Mouse (Mus musculus): ENCODE data around the gene Mapk7. TPM values are rescaled to one million over a fixed set of nuclear protein-coding genes. Genes with fewer than 3 reads are reported as not detected.

Mapk7 gene
- polyA plus RNA-seq, 1 experiment from 2014 or later: 63.6 TPM

DNA sequence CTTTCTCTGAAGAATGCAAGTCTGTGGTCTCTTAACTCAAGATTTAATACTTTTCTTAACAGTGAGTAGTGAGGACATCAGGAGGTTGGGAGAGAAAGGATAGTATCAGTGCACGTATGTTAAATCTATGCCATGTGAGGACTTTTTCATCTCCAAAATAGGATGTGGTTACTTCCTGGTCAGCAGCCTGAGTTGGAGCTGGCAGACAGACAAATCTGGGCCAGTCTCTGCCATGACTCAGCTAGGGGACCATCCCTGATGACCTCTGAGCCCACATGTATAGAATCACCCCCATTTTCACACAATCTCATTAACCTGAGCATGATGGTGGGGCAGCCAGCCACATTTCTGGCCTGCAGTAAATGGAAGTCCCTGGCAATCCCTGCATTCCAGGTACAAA, 23.8 kb upstream of the Mapk7 start:
- H3K4me3 ChIP-seq (replicated peaks): no peak overlapping the region
- H3K4me1 ChIP-seq: no peaks in the 10 kb centered on the region
- H3K9me3 ChIP-seq (replicated peaks): no peaks in the 10 kb centered on the region
- H3K9ac ChIP-seq: no peak overlapping the region
- H3K4me2 ChIP-seq: no peak overlapping the region
- no peaks in the 10 kb centered on the region for H3K27me3 ChIP-seq
- no peak overlapping the region for H3K27ac ChIP-seq
- 93% methylated on average over 1 of the region's 1 CpGs for WGBS
- H3K36me3 ChIP-seq: peaks cover 86% of the 10 kb centered on the region
- ATAC-seq (replicated peaks; ENCODE audit: low FRiP score): no peak

DNA sequence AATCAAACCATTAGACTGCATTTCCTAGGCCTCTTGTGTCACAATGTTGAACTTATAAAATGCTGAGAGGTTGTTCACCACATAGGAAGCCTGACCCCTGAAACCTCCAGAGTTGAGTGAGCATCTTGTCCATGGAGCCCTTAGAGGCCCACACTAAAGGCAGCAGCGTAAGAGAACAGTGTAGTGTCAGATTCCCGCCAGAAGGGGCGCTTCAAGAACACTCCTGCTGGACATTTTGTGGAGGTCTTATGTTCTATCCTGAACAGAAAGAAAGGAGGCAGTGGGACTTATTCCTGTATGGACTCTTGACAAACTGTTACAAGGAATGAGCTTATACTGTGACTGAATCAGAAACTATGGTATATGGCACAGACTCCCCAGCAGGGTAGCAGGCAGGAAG, 20.7 kb upstream of the Mapk7 start:
- ATAC-seq (replicated peaks; ENCODE audit: low FRiP score): no peak
- Histone ChIP-seq H3K36me3 (peaks cover 78% of the 10 kb centered on the region), H3K9me3 (replicated peaks) (no peaks in the 10 kb centered on the region), H3K27ac (no peak overlapping the region), H3K27me3 (no peaks in the 10 kb centered on the region), H3K4me3 (replicated peaks) (no peak overlapping the region), H3K4me2 (no peak overlapping the region), H3K9ac (no peak overlapping the region), H3K4me1 (no peaks in the 10 kb centered on the region)
- 43% methylated on average over 3 of the region's 3 CpGs for WGBS

DNA sequence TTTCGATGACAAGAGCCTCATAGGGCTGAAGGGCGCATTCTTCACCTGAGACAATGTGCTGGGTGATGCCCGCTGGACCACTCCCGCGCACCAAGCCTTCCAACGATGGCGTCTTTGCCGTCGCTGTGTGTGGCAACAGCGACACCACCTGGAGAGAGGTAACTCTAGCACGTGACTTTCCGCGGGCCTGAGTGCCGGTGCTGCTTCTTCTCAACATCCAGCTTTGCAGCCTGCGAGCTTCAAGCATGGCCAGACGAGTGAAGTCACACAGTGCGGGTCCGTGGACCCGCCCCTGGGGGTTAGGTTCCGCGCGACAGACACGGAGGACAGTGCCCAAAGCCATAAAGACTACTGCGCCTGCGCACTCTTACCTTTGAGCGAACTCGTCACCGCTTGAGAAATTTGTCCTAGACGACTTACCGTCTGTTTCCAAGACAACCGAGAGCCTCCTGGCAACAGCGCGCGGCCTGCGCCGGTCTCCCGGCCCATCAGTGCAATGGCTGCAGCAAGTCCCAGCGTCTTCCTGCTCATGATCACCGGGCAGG, 10.6 kb upstream of the Mapk7 start, which contains the start of gene B9d1:
TSS of gene B9d1 (plus strand) at position 432 of the 545 bp plus-strand sequence.
- under 1% methylated on average over 39 of the region's 39 CpGs for WGBS
- Histone ChIP-seq H3K4me3 (replicated peaks) (peak within 1 kb of the TSS; percentile 70), H3K4me2 (peak within 1 kb of the TSS; percentile 78), H3K9ac (peak within 1 kb of the TSS; percentile 55), H3K36me3 (peaks cover 3% of the 10 kb centered on the region; the same call in 1 of the 2 replicates), H3K27me3 (no peaks in the 10 kb centered on the region), H3K4me1 (peaks cover 21% of the 10 kb centered on the region), H3K9me3 (replicated peaks) (no peaks in the 10 kb centered on the region), H3K27ac (peak within 1 kb of the TSS; percentile 80)
- ATAC-seq (replicated peaks; ENCODE audit: low FRiP score): peak; percentile 92

DNA sequence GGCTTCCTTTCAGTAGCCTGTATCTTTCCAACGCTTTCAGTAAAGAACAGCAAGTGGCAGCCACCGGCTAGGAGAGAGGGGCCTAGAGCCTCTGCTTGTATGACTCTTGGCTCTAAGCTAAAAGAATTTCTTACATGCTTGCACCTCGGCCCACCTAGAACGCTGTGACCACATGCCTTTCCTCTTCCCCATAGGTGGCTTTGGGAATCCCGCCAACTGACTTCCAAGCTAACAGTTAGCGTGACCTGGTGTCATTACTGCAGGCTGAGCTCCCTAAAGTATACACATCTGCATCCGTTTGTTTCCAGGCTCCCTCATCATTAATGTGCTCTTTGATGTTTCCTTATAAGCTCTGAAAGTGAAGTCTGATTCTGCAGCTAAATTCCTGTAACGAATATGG, 9.7 kb upstream of the Mapk7 start:
- ATAC-seq (replicated peaks; ENCODE audit: low FRiP score): no peak
- H3K27ac ChIP-seq: no peak overlapping the region
- H3K4me2 ChIP-seq: 0 out of 2 replicates have a peak overlapping the region, but pooled peaks have one; percentile 78
- no peaks in the 10 kb centered on the region for H3K9me3 ChIP-seq (replicated peaks)
- no peak overlapping the region for H3K9ac ChIP-seq
- no peak overlapping the region for H3K4me3 ChIP-seq (replicated peaks)
- WGBS: 78% methylated on average over 8 of the region's 8 CpGs
- peaks cover 21% of the 10 kb centered on the region for H3K4me1 ChIP-seq
- no peaks in the 10 kb centered on the region for H3K27me3 ChIP-seq
- no peaks in the 10 kb centered on the region for H3K36me3 ChIP-seq

DNA sequence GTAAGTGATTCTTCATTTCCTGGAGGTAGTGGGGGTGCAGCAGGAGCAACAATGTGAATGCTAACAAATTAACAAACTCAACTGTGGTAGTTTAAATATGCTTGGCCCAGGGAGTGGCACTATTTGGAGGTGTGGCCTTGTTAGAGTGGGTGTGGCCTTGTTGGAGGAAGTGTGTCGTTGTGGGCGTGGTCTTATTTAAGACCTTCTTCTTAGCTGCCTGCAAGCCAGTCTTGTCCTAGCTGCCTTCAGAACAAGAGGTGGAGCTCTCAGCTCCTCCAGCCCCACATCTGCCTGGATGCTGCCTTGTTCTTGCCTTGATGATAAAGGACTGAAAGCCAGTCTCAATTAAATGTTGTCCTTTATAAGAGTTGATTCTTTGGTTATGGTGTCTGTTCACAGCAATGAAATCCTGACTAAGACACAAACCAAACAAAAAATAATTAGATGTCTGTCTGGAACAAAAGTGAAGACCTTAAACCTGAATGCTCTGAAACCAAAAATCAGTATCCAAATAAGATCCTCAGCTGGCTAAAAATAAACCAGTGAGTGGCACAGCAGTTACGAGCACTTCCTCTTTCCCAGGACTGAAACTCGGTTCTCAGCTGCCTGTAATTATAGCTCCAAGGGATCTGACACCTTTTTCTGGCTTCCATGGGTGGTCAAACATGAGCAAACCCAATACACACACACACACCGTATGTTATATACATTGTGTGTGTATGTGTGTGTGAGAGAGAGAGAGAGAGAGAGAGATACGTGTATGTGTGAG, 4.7 kb upstream of the Mapk7 start:
- Histone ChIP-seq H3K4me1 (peaks cover 6% of the 10 kb centered on the region; the same call in 1 of the 2 replicates), H3K4me3 (replicated peaks) (no peak overlapping the region)
- 65% methylated on average over 6 of the region's 6 CpGs for WGBS

DNA sequence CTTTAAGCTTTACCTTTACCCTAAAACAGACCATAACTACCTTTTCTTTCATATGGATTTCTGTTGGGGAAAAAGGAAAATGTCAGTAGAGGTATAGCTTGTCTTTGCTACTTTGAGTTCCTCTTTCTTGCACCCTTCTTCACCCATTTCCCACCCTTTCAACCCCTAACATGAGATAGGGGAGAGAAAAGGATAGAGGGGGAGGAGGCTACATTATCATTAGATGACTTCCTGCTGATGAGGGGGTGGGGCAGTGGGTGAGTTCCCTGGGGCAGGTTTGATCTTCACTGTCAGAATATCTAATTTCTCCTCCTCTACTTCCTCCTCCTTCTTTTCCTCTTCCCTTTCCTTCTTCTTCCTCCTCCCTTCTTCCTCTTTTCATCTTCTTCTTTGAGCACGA, 3.3 kb upstream of the Mapk7 start:
- peaks cover 5% of the 10 kb centered on the region; the same call in 1 of the 2 replicates for H3K36me3 ChIP-seq
- no peak overlapping the region for H3K4me2 ChIP-seq
- H3K27me3 ChIP-seq: no peaks in the 10 kb centered on the region
- H3K4me3 ChIP-seq (replicated peaks): no peak overlapping the region
- H3K4me1 ChIP-seq: peaks cover 15% of the 10 kb centered on the region
- 70% methylated on average over 1 of the region's 1 CpGs for WGBS
- no peak overlapping the region for H3K27ac ChIP-seq
- H3K9ac ChIP-seq: no peak overlapping the region
- H3K9me3 ChIP-seq (replicated peaks): no peaks in the 10 kb centered on the region
- no peak for ATAC-seq (replicated peaks; ENCODE audit: low FRiP score)

More for the DNA sequence above, 4.7 kb upstream of the Mapk7 start:
- no peaks in the 10 kb centered on the region for H3K9me3 ChIP-seq (replicated peaks)
- no peak overlapping the region for H3K27ac ChIP-seq
- no peak overlapping the region for H3K9ac ChIP-seq
- no peaks in the 10 kb centered on the region for H3K27me3 ChIP-seq
- ATAC-seq (replicated peaks; ENCODE audit: low FRiP score): no peak
- no peaks in the 10 kb centered on the region for H3K36me3 ChIP-seq
- H3K4me2 ChIP-seq: no peak overlapping the region

DNA sequence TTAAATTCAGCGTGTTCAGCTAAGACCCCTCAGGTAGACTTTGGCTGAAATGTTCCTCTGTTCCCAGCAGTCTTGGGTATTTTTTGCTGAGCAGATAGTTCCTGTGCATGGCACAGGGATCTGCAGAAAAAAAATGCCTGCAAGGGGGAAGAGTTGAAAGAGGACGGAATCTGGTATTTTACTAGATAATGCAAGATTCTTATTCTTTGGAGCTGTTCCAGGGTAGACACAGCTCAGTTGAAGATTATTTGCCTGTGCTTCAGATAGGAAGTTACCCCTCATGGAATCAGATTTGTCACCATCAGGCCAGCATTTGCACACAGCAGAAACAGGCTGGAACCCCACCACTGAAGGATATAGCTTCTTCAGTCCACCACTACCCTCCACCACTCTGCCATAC, 1.3 kb upstream of the Mapk7 start:
- 86% methylated on average over 2 of the region's 2 CpGs for WGBS
- H3K27ac ChIP-seq: peak overlapping the region; percentile 95; the same call in 1 of the 2 replicates

DNA sequence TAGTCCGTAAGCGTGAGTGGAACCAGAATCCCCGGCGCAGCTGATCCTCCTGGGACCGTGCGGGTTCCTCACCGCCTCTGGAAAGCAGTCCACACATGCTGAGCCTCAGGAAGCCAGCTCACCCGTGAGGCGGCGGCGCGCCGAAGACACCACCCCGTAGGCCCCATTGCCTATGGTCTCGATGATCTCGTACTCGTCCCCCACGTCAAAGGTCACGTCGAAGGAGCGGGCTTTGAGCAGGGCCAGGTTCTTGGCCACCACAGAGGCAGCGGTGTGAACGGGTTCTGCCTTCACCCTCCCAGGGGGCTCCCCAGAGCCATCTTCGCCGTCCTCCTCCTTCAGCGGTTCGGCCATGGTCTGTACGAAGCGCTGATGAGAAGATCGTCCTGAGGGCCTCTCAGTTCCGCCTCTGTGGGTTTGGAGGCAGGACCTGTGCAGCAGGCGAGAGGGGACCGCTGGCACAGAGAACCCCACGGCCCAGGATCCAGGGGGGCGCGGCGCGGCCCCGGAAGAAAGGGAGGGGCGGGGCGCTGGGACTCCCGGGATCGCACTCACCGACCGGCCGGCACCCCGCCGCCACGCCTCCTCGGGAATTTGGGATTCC, 579 bp downstream of the Mapk7 start:
- peak overlapping the region; percentile 71 for H3K4me2 ChIP-seq
- no peaks in the 10 kb centered on the region for H3K27me3 ChIP-seq
- H3K9me3 ChIP-seq (replicated peaks): no peaks in the 10 kb centered on the region
- peak overlapping the region; percentile 79 for H3K9ac ChIP-seq
- H3K36me3 ChIP-seq: peaks cover 43% of the 10 kb centered on the region
- ATAC-seq (replicated peaks; ENCODE audit: low FRiP score): peak; percentile 65
- peaks cover 30% of the 10 kb centered on the region for H3K4me1 ChIP-seq
- peak overlapping the region; percentile 93 for H3K27ac ChIP-seq
- H3K4me3 ChIP-seq (replicated peaks): peak overlapping the region; percentile 74
- WGBS: under 1% methylated on average over 46 of the region's 50 CpGs

More for the DNA sequence above, 1.3 kb upstream of the Mapk7 start:
- Histone ChIP-seq H3K27me3 (no peaks in the 10 kb centered on the region), H3K36me3 (peaks cover 24% of the 10 kb centered on the region), H3K9ac (no peak overlapping the region), H3K9me3 (replicated peaks) (no peaks in the 10 kb centered on the region), H3K4me2 (no peak overlapping the region), H3K4me1 (peaks cover 18% of the 10 kb centered on the region), H3K4me3 (replicated peaks) (no peak overlapping the region)
- no peak for ATAC-seq (replicated peaks; ENCODE audit: low FRiP score)

DNA sequence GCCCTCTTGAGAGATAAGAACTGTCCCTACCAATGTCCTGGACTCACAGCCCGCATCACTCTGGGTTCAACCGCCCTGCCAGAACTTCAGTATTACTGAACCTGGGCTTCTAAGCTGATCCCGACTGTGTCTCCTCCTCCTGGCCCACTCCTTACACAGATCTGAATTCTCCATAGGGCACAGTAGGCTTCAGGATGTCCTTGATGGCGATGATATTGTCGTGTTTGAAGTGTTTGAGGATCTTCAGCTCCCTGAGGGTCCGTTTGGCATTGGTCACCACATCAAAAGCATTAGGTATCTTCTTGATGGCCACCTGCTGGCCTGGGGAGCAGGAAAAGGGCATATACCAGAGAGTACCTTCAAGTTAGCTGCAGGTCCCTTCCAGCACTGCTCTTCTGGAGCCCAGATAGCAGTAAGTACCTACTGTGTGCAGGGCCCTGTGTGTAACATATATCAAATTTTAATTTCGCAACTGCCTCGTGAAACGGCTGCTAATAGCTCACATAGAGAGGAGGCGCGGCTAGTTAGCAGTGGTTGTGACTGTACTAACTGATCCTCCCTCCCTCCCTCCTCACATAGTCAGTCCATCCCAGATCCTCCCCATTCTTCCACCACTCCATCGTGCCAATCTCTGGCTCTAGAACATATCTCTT, 1.3 kb downstream of the Mapk7 start:
- Histone ChIP-seq H3K27me3 (no peaks in the 10 kb centered on the region), H3K4me2 (peak overlapping the region; percentile 71), H3K4me3 (replicated peaks) (peak overlapping the region; percentile 74), H3K4me1 (peaks cover 34% of the 10 kb centered on the region), H3K36me3 (peaks cover 51% of the 10 kb centered on the region), H3K9me3 (replicated peaks) (no peaks in the 10 kb centered on the region), H3K9ac (peak overlapping the region; percentile 79), H3K27ac (no peak overlapping the region)
- ATAC-seq (replicated peaks; ENCODE audit: low FRiP score): no peak
- 67% methylated on average over 12 of the region's 12 CpGs for WGBS

DNA sequence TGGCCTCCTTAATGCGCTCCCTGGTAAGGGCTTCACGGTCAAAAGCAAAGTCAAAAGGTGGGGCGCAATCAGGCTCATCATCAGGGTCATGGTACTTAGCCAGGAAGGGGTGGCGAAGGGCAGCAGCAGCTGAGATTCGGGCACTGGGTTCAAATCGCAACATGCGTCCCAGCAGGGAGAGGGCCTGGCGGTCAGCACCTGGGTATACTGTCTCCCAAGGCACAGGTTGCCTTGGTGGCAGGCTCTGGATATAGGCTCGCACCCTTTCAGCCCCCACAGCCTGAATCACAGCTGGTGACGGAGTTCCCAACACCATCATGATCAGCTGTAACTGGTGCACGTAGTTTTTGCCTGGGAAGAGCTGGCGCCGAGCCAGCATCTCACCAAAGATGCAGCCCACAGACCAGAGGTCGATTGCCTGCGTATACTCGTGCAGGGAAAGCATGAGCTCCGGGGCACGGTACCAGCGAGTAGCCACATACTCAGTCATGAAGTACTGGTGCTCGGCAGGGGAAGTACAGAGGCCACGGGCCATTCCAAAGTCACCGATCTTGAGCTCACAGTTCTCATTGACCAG, 3.2 kb downstream of the Mapk7 start:
- Histone ChIP-seq H3K9ac (no peak overlapping the region), H3K4me3 (replicated peaks) (no peak overlapping the region), H3K36me3 (peaks cover 53% of the 10 kb centered on the region), H3K9me3 (replicated peaks) (no peaks in the 10 kb centered on the region), H3K4me1 (peaks cover 53% of the 10 kb centered on the region), H3K4me2 (no peak overlapping the region), H3K27me3 (no peaks in the 10 kb centered on the region), H3K27ac (no peak overlapping the region)
- no peak for ATAC-seq (replicated peaks; ENCODE audit: low FRiP score)
- 89% methylated on average over 22 of the region's 22 CpGs for WGBS

DNA sequence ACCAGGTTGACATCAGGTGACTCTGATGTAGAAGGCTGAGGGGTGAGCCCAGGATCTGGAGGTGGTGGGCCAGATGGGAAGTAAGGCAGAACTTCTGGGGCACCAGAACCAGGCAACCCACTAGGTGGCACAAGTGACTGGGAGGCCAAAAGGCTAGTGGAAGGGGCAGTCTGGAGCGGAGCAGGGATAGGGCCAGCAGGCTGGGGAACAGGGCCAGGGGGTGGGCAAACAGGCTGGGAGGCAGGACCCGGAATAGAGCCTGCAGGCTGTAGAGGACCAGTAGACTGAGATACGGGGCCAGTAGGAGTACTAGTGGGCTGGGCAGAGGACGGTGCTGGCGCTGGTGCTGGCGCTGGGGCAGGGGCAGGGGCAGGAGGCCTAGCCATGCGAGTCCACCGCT, 4.3 kb downstream of the Mapk7 start:
- no peak overlapping the region for H3K4me3 ChIP-seq (replicated peaks)
- no peak overlapping the region for H3K9ac ChIP-seq
- peaks cover 60% of the 10 kb centered on the region for H3K4me1 ChIP-seq
- no peak for ATAC-seq (replicated peaks; ENCODE audit: low FRiP score)
- H3K27me3 ChIP-seq: no peaks in the 10 kb centered on the region
- H3K9me3 ChIP-seq (replicated peaks): no peaks in the 10 kb centered on the region
- 90% methylated on average over 8 of the region's 8 CpGs for whole genome bisulfite sequencing
- H3K27ac ChIP-seq: no peak overlapping the region
- H3K36me3 ChIP-seq: peaks cover 53% of the 10 kb centered on the region
- H3K4me2 ChIP-seq: no peak overlapping the region
